Mouse (Mus musculus): ENCODE data around the gene Zfp507. TPM values are rescaled to one million over a fixed set of nuclear protein-coding genes. Genes with fewer than 3 reads are reported as not detected.

Gene Zfp507
- polyA plus RNA-seq, 1 experiment: 13.9 TPM

DNA sequence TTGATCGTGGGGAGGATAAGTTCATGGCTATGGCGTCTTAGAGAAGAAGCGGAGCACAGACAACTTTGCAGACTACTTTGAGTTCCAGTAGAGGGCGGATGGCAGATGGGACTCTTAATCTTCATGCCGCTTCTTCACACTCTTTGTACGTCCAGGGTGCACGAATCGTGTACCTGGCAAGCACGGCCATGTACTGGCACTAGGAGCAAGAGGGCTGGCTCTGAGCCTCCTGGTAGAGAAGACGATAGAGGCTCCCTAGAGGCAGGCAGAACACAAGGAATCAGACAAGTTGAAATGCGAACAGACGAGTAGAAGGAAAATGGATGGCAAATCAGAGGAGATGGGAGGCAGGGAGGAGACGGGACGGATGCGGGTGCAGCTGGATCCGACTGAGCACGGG is 19.5 kb upstream of the Zfp507 start:
- Histone ChIP-seq H3K27me3 (ENCODE audit: control insufficient read depth, insufficient read depth, low read length) (no peaks in the 10 kb centered on the region), H3K27ac (ENCODE audit: insufficient read depth, low read length) (no peak overlapping the region), H3K4me3 (replicated peaks; ENCODE audit: insufficient read depth, low read depth, low read length) (no peak overlapping the region), H3K4me1 (ENCODE audit: control insufficient read depth, insufficient read depth, low read length) (no peaks in the 10 kb centered on the region)
- TF ChIP-seq POLR2A (IDR thresholded peaks at IDR 0.05; ENCODE audit: borderline replicate concordance, insufficient read depth, low read length): no peak
- TF ChIP-seq CTCF (IDR thresholded peaks at IDR 0.05; ENCODE audit: borderline replicate concordance, insufficient read depth, low read depth, low read length): no peak
- 53% methylated on average over 17 of the region's 17 CpGs for WGBS
- no peak for DNase-seq

DNA sequence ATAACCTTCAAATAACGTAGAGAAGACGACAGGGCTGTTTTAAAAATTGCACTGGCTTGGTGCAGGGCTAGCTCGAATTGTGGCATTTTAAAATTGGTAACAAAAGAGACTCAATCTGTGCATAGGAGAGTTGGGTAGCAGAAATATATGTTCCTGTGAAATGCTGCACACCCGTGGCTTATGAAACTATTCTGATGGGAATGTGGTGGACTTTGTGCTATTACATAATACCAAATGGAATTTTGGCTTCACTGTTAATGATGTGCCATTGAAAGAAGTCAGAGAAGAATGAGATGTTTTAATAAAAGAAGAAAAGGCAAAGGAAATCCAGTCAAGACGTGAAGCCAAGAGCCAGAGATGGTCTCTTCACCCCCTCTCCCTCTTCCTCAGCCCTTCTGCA is 18.6 kb upstream of the Zfp507 start:
- H3K27me3 ChIP-seq (ENCODE audit: control insufficient read depth, insufficient read depth, low read length): no peaks in the 10 kb centered on the region
- TF ChIP-seq POLR2A (IDR thresholded peaks at IDR 0.05; ENCODE audit: borderline replicate concordance, insufficient read depth, low read length) (no peak), CTCF (IDR thresholded peaks at IDR 0.05; ENCODE audit: borderline replicate concordance, insufficient read depth, low read depth, low read length) (no peak)
- no peak overlapping the region for H3K27ac ChIP-seq (ENCODE audit: insufficient read depth, low read length)
- no peaks in the 10 kb centered on the region for H3K4me1 ChIP-seq (ENCODE audit: control insufficient read depth, insufficient read depth, low read length)
- no peak for DNase-seq
- no peak overlapping the region for H3K4me3 ChIP-seq (replicated peaks; ENCODE audit: insufficient read depth, low read depth, low read length)
- WGBS: 86% methylated on average over 5 of the region's 5 CpGs

DNA sequence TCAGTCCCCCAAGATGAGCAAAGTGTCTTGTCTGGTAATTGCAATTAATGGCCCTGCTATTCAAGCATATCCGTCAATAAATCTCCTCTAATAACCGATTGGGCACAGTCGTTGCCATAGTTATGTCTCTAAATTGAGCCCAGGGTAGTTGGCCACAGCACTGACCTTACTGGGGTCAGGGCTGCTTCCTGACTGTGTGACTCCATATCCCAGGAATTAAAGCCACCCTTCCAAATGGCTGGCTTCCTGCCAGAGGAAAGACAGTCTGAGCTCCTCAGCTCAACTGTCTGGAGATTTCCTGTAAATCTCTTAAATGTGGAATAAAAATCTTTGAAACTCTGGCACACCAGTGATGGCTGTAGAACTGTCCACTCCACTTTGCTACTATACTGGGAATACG is 16.7 kb upstream of the Zfp507 start:
- Histone ChIP-seq H3K27ac (ENCODE audit: insufficient read depth, low read length) (no peak overlapping the region), H3K4me1 (ENCODE audit: control insufficient read depth, insufficient read depth, low read length) (no peaks in the 10 kb centered on the region), H3K4me3 (replicated peaks; ENCODE audit: insufficient read depth, low read depth, low read length) (no peak overlapping the region), H3K27me3 (ENCODE audit: control insufficient read depth, insufficient read depth, low read length) (no peaks in the 10 kb centered on the region)
- WGBS: 74% methylated on average over 4 of the region's 4 CpGs
- TF ChIP-seq CTCF (IDR thresholded peaks at IDR 0.05; ENCODE audit: borderline replicate concordance, insufficient read depth, low read depth, low read length) (no peak), POLR2A (IDR thresholded peaks at IDR 0.05; ENCODE audit: borderline replicate concordance, insufficient read depth, low read length) (no peak)
- no peak for DNase-seq

DNA sequence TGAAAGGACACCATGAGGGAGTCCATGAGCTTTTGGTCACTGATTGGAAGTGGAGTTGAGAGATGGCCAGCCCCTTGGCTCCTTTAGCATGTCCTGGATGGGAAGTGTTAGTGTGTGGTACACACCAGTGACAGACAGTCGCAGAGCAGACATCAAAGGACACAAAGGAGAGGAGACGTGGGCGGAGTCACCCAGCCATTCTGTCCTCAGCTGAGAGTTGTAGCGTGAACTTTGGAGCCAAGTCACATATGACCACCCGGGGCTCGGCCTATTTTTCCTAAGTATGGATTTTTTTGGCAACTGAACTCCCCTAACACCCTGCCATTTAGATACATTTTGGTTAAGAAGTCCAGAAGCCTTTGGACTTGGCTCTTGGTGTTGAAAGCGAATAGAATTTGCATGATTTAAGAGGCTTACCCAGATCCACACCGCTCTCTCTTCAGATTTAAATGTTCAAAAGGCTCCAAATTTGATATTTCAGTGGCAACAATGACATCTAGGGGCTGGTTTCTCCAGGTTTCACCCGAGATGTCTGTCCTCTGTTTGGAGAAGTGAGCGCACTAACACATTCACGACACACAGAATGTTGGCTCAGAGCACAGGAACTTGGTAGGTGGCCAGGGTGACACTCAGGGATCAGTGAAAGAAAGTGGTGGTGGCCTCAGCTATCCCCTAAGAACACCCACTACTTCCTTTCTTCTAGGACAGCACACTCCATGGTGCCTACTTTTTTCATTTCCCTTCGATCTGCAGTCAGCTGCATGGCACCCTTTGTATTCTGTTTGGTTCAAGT is 12.2 kb upstream of the Zfp507 start:
- no peak for DNase-seq
- TF ChIP-seq CTCF (IDR thresholded peaks at IDR 0.05; ENCODE audit: borderline replicate concordance, insufficient read depth, low read depth, low read length) (no peak), POLR2A (IDR thresholded peaks at IDR 0.05; ENCODE audit: borderline replicate concordance, insufficient read depth, low read length) (no peak)
- Histone ChIP-seq H3K4me3 (replicated peaks; ENCODE audit: insufficient read depth, low read depth, low read length) (no peak overlapping the region), H3K27ac (ENCODE audit: insufficient read depth, low read length) (no peak overlapping the region), H3K4me1 (ENCODE audit: control insufficient read depth, insufficient read depth, low read length) (no peaks in the 10 kb centered on the region), H3K27me3 (ENCODE audit: control insufficient read depth, insufficient read depth, low read length) (no peaks in the 10 kb centered on the region)
- WGBS: 43% methylated on average over 12 of the region's 12 CpGs

DNA sequence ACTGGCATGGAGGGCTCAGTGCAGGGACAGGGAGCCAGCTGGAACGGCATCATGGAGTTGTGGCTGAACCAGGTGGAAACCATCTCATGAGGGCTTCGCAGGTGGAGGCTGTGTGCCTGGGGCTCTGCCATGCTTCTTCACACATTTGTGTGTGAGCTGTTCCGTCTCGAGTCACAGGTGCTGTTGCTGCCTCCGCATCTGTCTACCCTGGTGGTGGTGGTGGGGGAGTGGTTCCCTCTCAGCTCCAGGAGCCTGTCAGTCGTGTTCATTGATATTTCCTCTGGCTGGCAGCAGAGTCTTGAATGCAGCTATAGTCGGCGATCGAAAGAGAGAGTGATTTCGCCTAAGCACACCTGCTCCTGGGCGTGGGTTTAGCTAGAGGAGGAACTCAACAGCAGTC is 10.5 kb upstream of the Zfp507 start:
- no peak for DNase-seq
- 83% methylated on average over 11 of the region's 11 CpGs for WGBS
- Histone ChIP-seq H3K27me3 (ENCODE audit: control insufficient read depth, insufficient read depth, low read length) (no peaks in the 10 kb centered on the region), H3K27ac (ENCODE audit: insufficient read depth, low read length) (no peak overlapping the region), H3K4me3 (replicated peaks; ENCODE audit: insufficient read depth, low read depth, low read length) (no peak overlapping the region), H3K4me1 (ENCODE audit: control insufficient read depth, insufficient read depth, low read length) (no peaks in the 10 kb centered on the region)
- TF ChIP-seq POLR2A (IDR thresholded peaks at IDR 0.05; ENCODE audit: borderline replicate concordance, insufficient read depth, low read length): no peak

DNA sequence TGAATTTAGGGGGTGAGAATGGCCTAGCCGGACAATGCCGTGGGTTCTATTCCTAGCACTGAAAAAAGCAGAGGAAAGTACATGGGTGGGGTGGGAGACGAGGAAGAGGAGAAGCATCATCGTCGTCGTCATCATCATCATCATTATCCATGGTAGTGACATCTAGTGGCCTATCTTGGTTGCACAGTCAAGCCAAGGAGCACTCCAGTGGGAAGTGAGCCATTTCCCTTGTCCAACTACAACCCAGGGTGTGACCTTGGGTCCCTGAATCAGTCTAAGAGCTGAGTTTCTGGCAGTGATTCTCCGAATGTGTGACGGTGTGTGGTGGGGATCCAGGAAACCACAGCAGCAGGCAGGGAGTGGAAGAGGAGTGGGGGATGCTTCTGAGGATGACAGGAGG is 7.9 kb upstream of the Zfp507 start:
- TF ChIP-seq CTCF (IDR thresholded peaks at IDR 0.05; ENCODE audit: borderline replicate concordance, insufficient read depth, low read depth, low read length) (peak; percentile 25; the same call in 1 of the 2 replicates), POLR2A (IDR thresholded peaks at IDR 0.05; ENCODE audit: borderline replicate concordance, insufficient read depth, low read length) (no peak)
- Histone ChIP-seq H3K27me3 (ENCODE audit: control insufficient read depth, insufficient read depth, low read length) (no peaks in the 10 kb centered on the region), H3K4me1 (ENCODE audit: control insufficient read depth, insufficient read depth, low read length) (no peaks in the 10 kb centered on the region), H3K4me3 (replicated peaks; ENCODE audit: insufficient read depth, low read depth, low read length) (no peak overlapping the region), H3K27ac (ENCODE audit: insufficient read depth, low read length) (no peak overlapping the region)
- 37% methylated on average over 8 of the region's 8 CpGs for WGBS
- no peak for DNase-seq

DNA sequence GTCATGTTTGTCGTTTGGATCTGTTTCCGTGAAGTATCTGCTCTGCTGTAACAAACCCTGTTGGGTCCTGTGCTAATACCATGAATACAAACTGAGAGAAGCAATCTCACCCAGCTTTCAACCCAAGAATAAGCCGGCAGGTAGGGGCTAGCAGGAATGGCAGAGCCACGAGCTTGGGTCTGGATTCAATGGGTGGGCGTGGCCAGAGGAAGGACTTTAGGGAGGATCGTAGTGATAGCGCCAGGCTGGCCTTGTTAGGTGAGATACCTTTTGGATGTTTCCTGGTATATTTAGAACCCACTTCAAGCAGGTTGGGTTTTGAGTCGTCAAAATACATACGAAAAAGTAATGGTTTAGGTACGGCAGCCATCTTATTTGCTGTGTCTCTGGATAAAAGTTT is 1.4 kb upstream of the Zfp507 start:
- Histone ChIP-seq H3K4me3 (replicated peaks; ENCODE audit: insufficient read depth, low read depth, low read length) (no peak overlapping the region), H3K27me3 (ENCODE audit: control insufficient read depth, insufficient read depth, low read length) (no peaks in the 10 kb centered on the region), H3K27ac (ENCODE audit: insufficient read depth, low read length) (no peak overlapping the region), H3K4me1 (ENCODE audit: control insufficient read depth, insufficient read depth, low read length) (no peaks in the 10 kb centered on the region; the same call in 1 of the 2 replicates)
- DNase-seq: no peak
- 83% methylated on average over 10 of the region's 10 CpGs for WGBS
- no peak for TF ChIP-seq POLR2A (IDR thresholded peaks at IDR 0.05; ENCODE audit: borderline replicate concordance, insufficient read depth, low read length)
- TF ChIP-seq CTCF (IDR thresholded peaks at IDR 0.05; ENCODE audit: borderline replicate concordance, insufficient read depth, low read depth, low read length): no peak

DNA sequence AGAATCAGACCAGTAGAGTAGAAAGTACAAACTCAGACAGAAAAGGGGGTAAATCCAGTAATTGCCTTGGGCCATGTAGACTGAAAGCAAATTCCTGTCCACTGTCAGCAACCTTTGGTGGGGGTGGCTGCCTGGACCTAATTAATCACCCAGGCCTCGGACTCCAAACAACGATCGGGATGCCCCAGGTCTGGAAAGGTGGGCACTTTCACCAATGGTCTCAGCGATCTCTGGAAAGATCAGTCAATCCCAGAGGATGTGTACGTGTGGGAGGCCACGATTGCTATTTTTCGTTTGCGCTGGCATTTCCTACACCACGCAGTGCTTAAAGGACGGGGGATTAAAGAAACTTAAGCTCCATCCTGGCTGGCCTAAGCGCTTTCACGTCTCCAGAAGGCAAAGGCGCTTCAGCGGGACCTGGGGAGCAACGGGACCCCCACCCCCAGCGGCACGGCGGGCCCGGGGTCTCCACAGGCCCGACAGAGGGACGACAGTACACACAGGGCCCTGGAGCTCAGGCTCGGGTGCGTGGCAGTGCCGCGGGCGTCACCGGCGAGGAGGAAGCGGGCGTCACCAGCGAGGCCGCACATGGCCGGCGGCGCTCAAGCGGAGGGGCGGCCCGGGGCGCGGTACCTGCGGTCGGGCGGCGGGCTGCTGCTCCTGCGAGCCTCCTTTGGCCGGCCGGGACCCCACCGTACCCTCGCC is 450 bp downstream of the Zfp507 start:
- DNase-seq: no peak
- no peaks in the 10 kb centered on the region for H3K27me3 ChIP-seq (ENCODE audit: control insufficient read depth, insufficient read depth, low read length)
- H3K27ac ChIP-seq (ENCODE audit: insufficient read depth, low read length): peak overlapping the region; percentile 41; the same call in 1 of the 2 replicates
- no peaks in the 10 kb centered on the region; the same call in 1 of the 2 replicates for H3K4me1 ChIP-seq (ENCODE audit: control insufficient read depth, insufficient read depth, low read length)
- WGBS: under 1% methylated on average over 31 of the region's 49 CpGs
- H3K4me3 ChIP-seq (replicated peaks; ENCODE audit: insufficient read depth, low read depth, low read length): peak overlapping the region; percentile 97
- no peak for TF ChIP-seq POLR2A (IDR thresholded peaks at IDR 0.05; ENCODE audit: borderline replicate concordance, insufficient read depth, low read length)
- no peak for TF ChIP-seq CTCF (IDR thresholded peaks at IDR 0.05; ENCODE audit: borderline replicate concordance, insufficient read depth, low read depth, low read length)
